Comparison of ENCODE assay signal across 18 mouse cellular contexts in genomic region chr19:32260869-32261688, GRCm38 (mm10).
DNase-seq lines count a peak whose midpoint lies in the region; ATAC-seq and TF ChIP-seq lines count a peak whose summit lies in the region.
"Had no signal": no experiment of that assay in that cellular context is flagged by ENCODE, and none has a peak within 500 bp of the region (broad histone marks: within the 10 kb centered on the region; RNA-seq: fewer than 3 reads in every experiment).

No protein-coding gene starts in this region.

- peak; percentile 38; the same call in 1 of the 2 replicates for ATAC-seq in erythroblast, adult 5-6 weeks (replicated peaks; ENCODE audit: low FRiP score, poor library complexity, severe bottlenecking)
- ATAC-seq: activated CD4-positive, CD25-positive, alpha-beta regulatory T cell, adult 4 months; hindbrain, embryonic 16.5 days had no signal

- TF ChIP-seq CTCF in layer of hippocampus, adult 2 months (conservative IDR thresholded peaks at IDR 0.05), result no peak

- no peak overlapping the region for H3K4me3 ChIP-seq in layer of hippocampus, adult 2 months
- H3K4me3 ChIP-seq: forebrain, embryonic 10.5 days; left cerebral cortex, adult 2 months; limb, embryonic 12.5 days; neural tube, embryonic 15.5 days had no signal

- H3K27ac ChIP-seq in layer of hippocampus, adult 2 months, result 0 out of 2 replicates have a peak overlapping the region, but pooled peaks have one; percentile 36
- H3K27ac ChIP-seq: forebrain, embryonic 10.5 days; left cerebral cortex, adult 2 months; limb, embryonic 12.5 days; neural tube, embryonic 15.5 days had no signal

- intact Hi-C loops in left cerebral cortex, postnatal 14 days (cut with DNase I), result no loop called here

- peak; percentile 32 for DNase-seq in adrenal gland, postnatal 10 days
- DNase-seq in adrenal gland, postnatal 14 days, result no peak
- no peak for DNase-seq in layer of hippocampus, adult 2 months (ENCODE audit: low spot score in 2 of 2)
- no peak for DNase-seq in layer of hippocampus, adult 18-20 months (ENCODE audit: low spot score in 2 of 2)
- no peak for DNase-seq in left cerebral cortex, postnatal 14 days (ENCODE audit: low spot score in 2 of 2)
- no peak for DNase-seq in spleen, adult 18-20 months
- DNase-seq in heart, adult 8-10 months (ENCODE audit: low spot score), result no peak
- DNase-seq: gastrocnemius, postnatal 14 days; heart, postnatal 10 days; lung, postnatal 14 days; thymus, postnatal 14 days had no signal
